Mouse (Mus musculus) CH12.LX (cell line): ENCODE results near the gene Gm4559. TPM values are rescaled to one million over a fixed set of nuclear protein-coding genes. Genes with fewer than 3 reads are reported as not detected.
"Not testable (repeated sequence)": the region's sequence is repeated elsewhere in the genome, so short reads cannot be mapped to it uniquely, and the experiment has no call there.

Source experiments
- DNase-seq: peaks from one replicate; pipeline ENCODE4 v3.0.0-alpha.2; 2013; ENCODE audit errors: extremely low read depth
- H3K27ac ChIP-seq: 2 replicates; pipeline ENCODE4 v1.5.1; 2012; ENCODE audit warnings: low read depth, mild to moderate bottlenecking, control low read depth, moderate library complexity; ENCODE audit not compliant: insufficient read depth
- H3K27me3 ChIP-seq: replicated peaks from 2 replicates; pipeline ENCODE3; 2012; ENCODE audit warnings: inconsistent platforms
- H3K36me3 ChIP-seq, 2 experiments: replicated peaks in 1 of 2; 2 replicates each; pipeline versions ENCODE3 to v1.6.1; 2012; ENCODE audit warnings: inconsistent platforms in 1 of 2, low read length in 1 of 2, mild to moderate bottlenecking in 1 of 2, mixed read lengths in 1 of 2, moderate library complexity in 1 of 2; ENCODE audit not compliant: control insufficient read depth in 1 of 2, insufficient read depth in 1 of 2
- H3K4me1 ChIP-seq, 2 experiments: 2 replicates each; pipeline ENCODE4 v1.6.1; 2012; ENCODE audit warnings: inconsistent platforms in 1 of 2, moderate library complexity in 1 of 2; ENCODE audit not compliant: insufficient read depth in 2 of 2, control insufficient read depth in 1 of 2
- H3K4me2 ChIP-seq: 2 replicates; pipeline ENCODE4 v1.6.1; 2012; ENCODE audit warnings: low read depth, mild to moderate bottlenecking, control low read depth; ENCODE audit not compliant: poor library complexity, insufficient read depth, severe bottlenecking
- H3K4me3 ChIP-seq, 3 experiments: fragments of 150-350 bp in 1 of 3; sonication (generic) in 1 of 3; replicated peaks in 1 of 3; 2 replicates each; pipeline versions ENCODE3 to v1.5.1; 2011 to 2012; ENCODE audit warnings: low read depth in 2 of 3, low read length in 2 of 3, mild to moderate bottlenecking in 2 of 3, moderate library complexity in 2 of 3, control low read depth in 1 of 3, improper control_type of control experiment in 1 of 3, inconsistent platforms in 1 of 3, mixed read lengths in 1 of 3; ENCODE audit not compliant: poor library complexity in 1 of 3
- H3K79me2 ChIP-seq: replicated peaks from 2 replicates; pipeline ENCODE4 v1.6.1; 2012; ENCODE audit warnings: mild to moderate bottlenecking, moderate library complexity; ENCODE audit not compliant: control insufficient read depth, poor library complexity, insufficient read depth, severe bottlenecking; ENCODE audit errors: extremely low read depth
- H3K9ac ChIP-seq: 2 replicates; pipeline ENCODE4 v1.6.1; 2012; ENCODE audit warnings: low read depth, mild to moderate bottlenecking, control low read depth, moderate library complexity; ENCODE audit not compliant: insufficient read depth
- H3K9me3 ChIP-seq: replicated peaks from 2 replicates; pipeline ENCODE3; 2012; ENCODE audit warnings: low read length, inconsistent platforms, mixed read lengths
- BHLHE40 ChIP-seq: IDR thresholded peaks from 2 replicates; pipeline ENCODE4 v1.6.1; 2011; ENCODE audit warnings: mild to moderate bottlenecking, low read depth, low read length, improper control_type of control experiment
- CHD2 ChIP-seq: IDR thresholded peaks from 2 replicates; pipeline ENCODE4 v1.6.1; 2011; ENCODE audit warnings: low read length, improper control_type of control experiment
- CTCF ChIP-seq, 2 experiments: IDR thresholded peaks in 1 of 2; conservative IDR thresholded peaks in 1 of 2; 2 replicates each; pipeline ENCODE4 v1.5.1; 2011 to 2012; ENCODE audit warnings: low read depth in 2 of 2, low read length in 2 of 2, improper control_type of control experiment in 1 of 2, inconsistent platforms in 1 of 2, mild to moderate bottlenecking in 1 of 2, moderate library complexity in 1 of 2
- EP300 ChIP-seq: IDR thresholded peaks from 2 replicates; pipeline ENCODE4 v1.6.1; 2011; ENCODE audit warnings: low read length, improper control_type of control experiment
- HCFC1 ChIP-seq: IDR thresholded peaks from 2 replicates; pipeline ENCODE4 v1.6.1; 2012; ENCODE audit warnings: low read depth, mild to moderate bottlenecking, inconsistent platforms, low read length, improper control_type of control experiment
- IRF4 ChIP-seq: IDR thresholded peaks from 2 replicates; pipeline ENCODE4 v1.6.1; 2014; ENCODE audit warnings: low read depth, mild to moderate bottlenecking, inconsistent platforms, low read length, improper control_type of control experiment
- JUND ChIP-seq: conservative IDR thresholded peaks from 2 replicates; pipeline ENCODE4 v1.6.1; 2011; ENCODE audit warnings: low read depth, low read length, improper control_type of control experiment
- MAFK ChIP-seq: IDR thresholded peaks from 2 replicates; pipeline ENCODE4 v1.6.1; 2011; ENCODE audit warnings: low read length, improper control_type of control experiment; ENCODE audit not compliant: insufficient replicate concordance
- MAX ChIP-seq: IDR thresholded peaks from 2 replicates; pipeline ENCODE4 v1.6.1; 2011; ENCODE audit warnings: low read length, improper control_type of control experiment
- MAZ ChIP-seq: IDR thresholded peaks from 2 replicates; pipeline ENCODE4 v1.6.1; 2012; ENCODE audit warnings: low read depth, mild to moderate bottlenecking, inconsistent platforms, low read length, improper control_type of control experiment, moderate library complexity
- MEF2A ChIP-seq: IDR thresholded peaks from 2 replicates; pipeline ENCODE4 v1.6.1; 2014; ENCODE audit warnings: low read depth, mild to moderate bottlenecking, inconsistent platforms, low read length, improper control_type of control experiment, borderline replicate concordance
- MXI1 ChIP-seq: IDR thresholded peaks from 2 replicates; pipeline ENCODE4 v1.6.1; 2011; ENCODE audit warnings: mild to moderate bottlenecking, low read depth, low read length, improper control_type of control experiment
- NELFE ChIP-seq: IDR thresholded peaks from 2 replicates; pipeline ENCODE4 v1.6.1; 2011; ENCODE audit warnings: low read depth, low read length, improper control_type of control experiment
- POLR2A ChIP-seq: IDR thresholded peaks from 2 replicates; pipeline ENCODE4 v1.6.1; 2011; ENCODE audit warnings: low read depth, mild to moderate bottlenecking, improper control_type of control experiment, low read length
- POLR2AphosphoS2 ChIP-seq: IDR thresholded peaks from 2 replicates; pipeline ENCODE4 v1.6.1; 2011; ENCODE audit warnings: low read depth, low read length, improper control_type of control experiment
- SIN3A ChIP-seq: IDR thresholded peaks from 2 replicates; pipeline ENCODE4 v1.6.1; 2012; ENCODE audit warnings: low read length, improper control_type of control experiment, inconsistent platforms
- TCF12 ChIP-seq: IDR thresholded peaks from 2 replicates; pipeline ENCODE4 v1.6.1; 2014; ENCODE audit warnings: low read depth, mild to moderate bottlenecking, inconsistent platforms, low read length, improper control_type of control experiment
- UBTF ChIP-seq: IDR thresholded peaks from 2 replicates; pipeline ENCODE4 v1.6.1; 2012; ENCODE audit warnings: low read depth, mild to moderate bottlenecking, inconsistent platforms, low read length, improper control_type of control experiment, moderate library complexity
- USF2 ChIP-seq: conservative IDR thresholded peaks from 2 replicates; pipeline ENCODE4 v1.6.1; 2011; ENCODE audit warnings: low read depth, low read length, improper control_type of control experiment
- ZKSCAN1 ChIP-seq: IDR thresholded peaks from 2 replicates; pipeline ENCODE4 v1.6.1; 2012; ENCODE audit warnings: low read depth, inconsistent platforms, low read length, improper control_type of control experiment, borderline replicate concordance
- ZMIZ1 ChIP-seq: IDR thresholded peaks from 2 replicates; pipeline ENCODE4 v1.6.1; 2012; ENCODE audit warnings: low read depth, mild to moderate bottlenecking, inconsistent platforms, low read length, improper control_type of control experiment
- dilution Hi-C: fragments of 300-500 bp; cut with MboI; formaldehyde crosslinking; loops from 2 replicates; pipeline ENCODE4 v1.14.3; 2020; ENCODE audit warnings: low sequenced_read_pairs; ENCODE audit not compliant: extremely low pct_unique_long_range_greater_than_20kb, extremely low pct_ligation_motif_present
- in situ Hi-C: fragments of 300-500 bp; cut with MboI; formaldehyde crosslinking; loops from 3 replicates; pipeline ENCODE4 v1.14.3; 2019; ENCODE audit warnings: low sequenced_read_pairs, low pct_ligation_motif_present, low pct_unique_long_range_greater_than_20kb, mixed read lengths
- polyA plus RNA-seq: library from polyadenylated mRNA; unstranded; fragments of >175 nt; gene quantifications from 2 replicates; pipeline ENCODE4 v1.2.1, GENCODE M21; 2012; ENCODE audit warnings: low read depth; ENCODE audit not compliant: insufficient read length
- total RNA-seq, 2 experiments: library from RNA; depleted of rRNA; stranded (reverse); fragments of 300-350 nt in 1 of 2; fragments of >200 nt in 1 of 2; gene quantifications; 2 replicates each; pipeline ENCODE4 v1.2.3; 2012 to 2014

Gene Gm4559
- total and polyA plus RNA-seq, 3 experiments: not detected

DNA sequence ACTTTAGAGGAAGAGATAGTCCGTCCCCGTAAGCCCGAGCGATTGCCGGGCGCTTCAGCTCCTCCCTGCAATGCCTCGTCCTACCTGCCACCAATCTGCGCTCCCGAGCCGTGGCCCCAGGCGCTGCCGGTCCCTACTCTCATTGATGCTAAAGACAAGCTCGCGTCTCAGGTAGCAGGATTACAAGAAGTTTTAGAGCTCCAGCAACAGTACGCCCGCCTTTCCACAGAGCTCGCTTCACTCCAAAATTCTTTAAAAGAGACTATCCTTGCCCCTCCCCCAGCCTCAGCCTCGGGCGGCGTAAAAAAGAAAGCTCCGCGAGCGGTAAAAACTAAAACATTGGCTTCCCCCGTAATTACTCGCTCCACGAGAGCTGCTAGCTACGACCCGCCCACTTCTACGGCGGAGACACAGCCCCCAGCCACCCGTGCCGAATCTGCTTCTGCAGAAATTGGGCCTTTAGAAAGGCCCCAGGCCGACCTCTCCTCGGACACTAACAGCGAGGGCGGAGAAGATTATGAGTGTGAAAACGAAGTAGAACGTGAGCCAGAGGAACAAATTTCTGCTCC, 9.9 kb upstream of the Gm4559 start:
- TF ChIP-seq UBTF (peak; percentile 56; the same call in 1 of the 2 replicates), MXI1 (no peak; the same call in 1 of the 2 replicates), CHD2 (peak; percentile 60; the same call in 1 of the 2 replicates), NELFE (no peak), CTCF (conservative IDR thresholded peaks at IDR 0.05 in 1 of 2, IDR thresholded peaks at IDR 0.05 in 1 of 2; ENCODE audit: low read depth in 2 of 2, low read length in 2 of 2) (0 out of 4 replicates have a peak, but pooled peaks of 1 of the 2 experiments have one; percentile 5), JUND (no peak), MAFK (no peak), POLR2AphosphoS2 (no peak), TCF12 (0 out of 2 replicates have a peak, but pooled peaks have one; percentile 29), POLR2A (peak; percentile 48; the same call in 1 of the 2 replicates), ZMIZ1 (no peak), SIN3A (peak; percentile 35; the same call in 1 of the 2 replicates), EP300 (no peak), MAZ (no peak; the same call in 1 of the 2 replicates), IRF4 (0 out of 2 replicates have a peak, but pooled peaks have one; percentile 6), MEF2A (no peak), BHLHE40 (peak; percentile 6; the same call in 1 of the 2 replicates), ZKSCAN1 (no peak), USF2 (no peak), MAX (no peak), HCFC1 (peak; percentile 62)
- TF ChIP-seq, all 38 proteins: peak for 9
- H3K27ac ChIP-seq: no peak overlapping the region
- no peaks in the 10 kb centered on the region for H3K79me2 ChIP-seq
- peak overlapping the region; percentile 75 for H3K4me2 ChIP-seq
- H3K36me3 ChIP-seq: no peaks in the 10 kb centered on the region
- peaks cover 45% of the 10 kb centered on the region for H3K27me3 ChIP-seq
- no peaks in the 10 kb centered on the region for H3K9me3 ChIP-seq
- H3K4me3 ChIP-seq: peak overlapping the region; percentile 33 to 59 (median 51)
- dilution Hi-C loops (no loop called here), in situ Hi-C loops (no loop called here)
- DNase-seq: peak; percentile 47
- peaks cover 3 to 7% of the 10 kb centered on the region in 2 experiments; a peak in 2 of 4 replicates for H3K4me1 ChIP-seq
- peak overlapping the region; percentile 87 for H3K9ac ChIP-seq

- DNase-seq, H3K4me1 ChIP-seq, H3K36me3 ChIP-seq, H3K9me3 ChIP-seq, H3K27ac ChIP-seq, H3K4me2 ChIP-seq, H3K9ac ChIP-seq, H3K79me2 ChIP-seq, dilution Hi-C loops, H3K4me3 ChIP-seq, in situ Hi-C loops: not testable (repeated sequence)
- H3K27me3 ChIP-seq: peaks cover 41% of the 10 kb centered on the region
Observed at GRCm38 (mm10) chr7:142282847-142283246, 8.7 kb upstream of the Gm4559 start.
